Mouse (Mus musculus): ENCODE data around the gene Tbc1d10a.
"Not testable (repeated sequence)": the region's sequence is repeated elsewhere in the genome, so short reads cannot be mapped to it uniquely, and the experiment has no call there.

Tbc1d10a gene

DNA sequence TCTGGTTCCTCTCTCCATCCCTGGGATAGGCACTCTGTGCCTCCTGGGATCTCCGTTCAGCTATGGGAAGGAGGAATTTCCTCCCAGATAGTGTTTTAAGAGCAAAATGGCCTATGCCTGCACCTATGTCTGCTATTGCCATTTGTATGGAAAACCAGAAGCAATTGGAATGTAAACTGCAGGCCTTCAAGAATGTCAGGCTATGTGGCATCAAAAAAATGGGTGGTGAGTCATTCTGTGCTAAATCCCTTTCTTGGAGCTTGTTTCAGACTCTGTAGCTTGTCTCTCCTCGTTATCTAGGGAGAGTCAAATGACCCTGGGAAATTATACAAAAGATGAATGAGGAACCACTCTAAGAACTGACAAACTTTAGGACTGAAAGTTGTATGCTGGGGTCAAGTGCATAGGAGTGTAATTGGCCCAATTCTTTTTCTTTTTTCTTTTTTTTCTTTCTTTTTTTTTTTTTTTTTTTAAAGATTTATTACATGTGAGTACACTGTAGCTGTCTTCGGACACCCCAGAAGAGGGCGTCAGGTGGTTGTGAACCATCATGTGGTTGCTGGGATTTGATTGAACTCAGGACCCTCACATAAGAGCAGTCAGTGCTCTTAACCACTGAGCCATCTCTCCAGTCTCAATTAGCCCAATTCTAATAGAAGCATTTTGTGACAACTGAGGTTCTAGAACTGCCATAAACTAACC, 2.2 kb upstream of the Tbc1d10a start:
- DNase-seq = no peak

- DNase-seq = not testable (repeated sequence)
Measured at GRCm38 (mm10) chr11:4185480-4185879, 1.1 kb upstream of the Tbc1d10a start.

DNA sequence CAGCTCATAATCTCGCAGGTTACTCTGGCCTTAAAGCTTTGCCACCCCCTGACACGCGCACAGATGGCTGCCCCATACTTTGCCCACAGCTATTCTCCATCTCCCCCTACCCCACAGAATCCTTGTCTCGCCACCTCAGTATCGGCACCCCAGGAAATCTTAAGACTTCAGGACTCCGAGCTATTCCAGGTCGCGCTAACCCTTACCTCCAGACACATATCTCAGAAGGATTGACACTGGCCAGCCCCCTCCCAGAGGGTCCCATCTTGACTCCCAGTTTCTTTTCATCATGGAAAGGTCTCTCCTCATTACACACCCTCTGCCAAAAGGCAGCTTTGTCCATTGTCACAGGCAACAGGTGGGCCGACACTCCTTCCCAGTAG, 720 bp downstream of the Tbc1d10a start:
- DNase-seq = peak; percentile 23 to 33

DNA sequence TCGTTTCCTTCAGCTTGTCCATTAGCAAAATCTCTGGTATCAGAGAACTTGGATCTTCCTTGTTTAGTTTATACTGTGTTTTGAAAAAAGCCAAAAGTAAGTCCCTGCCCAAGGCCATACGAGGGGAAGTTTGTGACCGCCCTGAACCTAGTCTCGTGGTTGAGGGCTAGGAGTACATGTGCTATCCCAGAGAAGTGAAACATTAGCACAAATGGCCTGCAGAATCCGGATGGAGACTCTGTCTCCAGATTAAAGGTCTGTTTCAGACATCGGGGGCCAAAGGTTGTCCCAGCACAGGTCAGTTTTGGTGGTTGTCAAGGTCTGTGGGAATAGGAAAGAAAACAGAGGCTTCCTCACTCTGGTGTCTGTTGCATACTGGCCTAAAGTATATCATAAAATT, 2.6 kb downstream of the Tbc1d10a start:
- DNase-seq = no peak

- DNase-seq = no peak
Measured at GRCm38 (mm10) chr11:4190677-4191076, 4.1 kb downstream of the Tbc1d10a start.

GRCm38 (mm10) chr11:4192757-4193156, 6.2 kb downstream of the Tbc1d10a start:
- DNase-seq = no peak

GRCm38 (mm10) chr11:4193420-4193819, 6.8 kb downstream of the Tbc1d10a start:
- no peak for DNase-seq

DNA sequence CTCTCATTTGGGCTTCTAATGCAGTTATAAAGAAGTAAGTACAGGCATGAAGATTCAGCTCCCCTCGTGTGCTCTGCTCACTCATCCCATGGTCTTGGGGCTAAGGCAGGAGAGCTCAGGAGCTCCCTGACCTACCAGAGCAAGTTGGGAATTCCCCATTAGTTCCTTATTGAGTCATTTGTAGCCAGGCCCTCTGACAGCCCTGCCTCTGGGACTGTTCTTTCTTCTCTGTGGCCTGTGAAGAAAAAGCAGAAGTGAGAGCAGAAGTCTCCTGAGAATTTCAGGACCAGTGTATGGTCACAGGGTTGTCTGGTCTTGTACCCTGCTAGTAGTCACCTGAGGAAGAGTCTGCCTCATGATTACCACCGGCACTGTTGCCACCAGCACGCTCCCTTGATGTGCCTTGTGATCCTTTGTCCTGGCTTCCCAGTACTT, 9.0 kb downstream of the Tbc1d10a start:
- no peak for DNase-seq

DNA sequence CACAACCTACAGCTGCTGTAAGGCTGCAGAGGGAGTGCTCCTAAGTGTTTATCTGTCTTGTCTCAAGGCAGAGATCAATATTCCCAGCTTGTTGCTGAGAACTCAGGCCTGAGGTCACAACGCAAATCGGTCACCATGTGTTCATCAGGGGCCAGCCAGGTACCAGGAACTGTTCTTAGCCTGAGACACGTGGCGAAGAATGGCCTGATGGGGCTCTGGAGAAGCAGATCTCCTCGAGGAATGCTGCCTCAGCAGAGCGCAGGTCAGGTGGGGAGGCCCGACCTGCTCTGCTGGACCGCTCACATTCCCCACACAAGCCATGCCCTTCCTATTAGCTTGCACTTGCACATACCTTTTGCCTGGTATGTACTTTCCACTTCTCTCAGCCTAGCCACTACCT, 10.0 kb downstream of the Tbc1d10a start:
- no peak for DNase-seq

DNA sequence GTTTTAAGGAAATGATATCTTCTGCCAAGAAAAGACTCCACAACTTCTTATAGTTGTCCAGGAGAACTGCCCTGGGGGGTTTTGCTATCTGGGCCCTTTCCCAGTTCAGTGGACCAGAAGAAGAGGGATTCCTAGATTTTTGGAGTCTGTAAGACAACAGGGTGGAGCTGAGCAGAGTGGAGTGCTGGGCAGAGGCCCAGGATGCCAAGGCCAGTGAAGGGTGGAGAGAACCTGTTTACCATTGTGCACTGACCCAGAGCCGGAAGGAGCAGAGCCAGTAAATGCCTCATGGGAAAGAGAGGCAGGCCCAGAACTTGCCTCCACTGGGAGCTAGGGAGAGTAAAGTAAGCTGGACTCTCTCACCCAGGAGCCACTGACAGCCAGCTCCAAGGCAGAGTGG, 11.1 kb downstream of the Tbc1d10a start:
- no peak for DNase-seq

- DNase-seq = no peak
Measured at GRCm38 (mm10) chr11:4201981-4202700, 15.6 kb downstream of the Tbc1d10a start.

DNA sequence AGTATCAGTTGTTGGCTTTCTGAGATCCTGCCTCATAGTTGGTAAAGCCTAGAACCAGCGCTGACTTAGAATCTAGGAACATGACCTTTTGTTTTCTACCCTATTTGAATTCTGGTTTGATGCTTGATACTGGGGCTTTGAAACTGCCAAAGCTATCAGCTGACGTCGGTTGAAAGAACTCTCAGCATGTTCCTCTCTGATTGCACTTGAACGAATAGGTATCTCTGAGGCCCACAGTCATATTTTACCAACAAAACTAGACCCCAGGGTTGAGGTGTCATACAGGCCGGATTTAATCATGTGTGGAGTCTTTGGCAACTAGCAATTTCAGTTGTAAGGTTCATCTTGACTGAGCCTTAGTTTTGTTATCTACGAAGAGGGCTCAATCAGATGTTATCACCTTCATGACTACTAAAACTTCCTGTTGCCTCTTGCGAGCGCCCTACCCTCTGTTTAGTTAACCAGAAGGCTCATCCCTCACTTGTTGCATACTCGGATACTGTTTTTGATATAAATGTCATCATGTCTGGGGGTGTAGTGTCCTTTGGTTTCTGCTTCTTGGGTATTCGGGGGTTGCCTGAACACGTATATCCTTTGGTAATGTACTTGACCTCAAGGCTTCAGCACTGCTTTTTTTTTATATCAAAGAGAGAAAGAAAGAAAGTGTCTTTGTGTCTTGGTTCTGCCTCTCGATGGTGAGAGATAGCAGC, 16.6 kb downstream of the Tbc1d10a start:
- DNase-seq = no peak

- no peak for DNase-seq
Measured at GRCm38 (mm10) chr11:4203705-4204074, 17.1 kb downstream of the Tbc1d10a start.

- no peak for DNase-seq
Measured at GRCm38 (mm10) chr11:4205097-4205655, 18.6 kb downstream of the Tbc1d10a start.

- no peak for DNase-seq
Measured at GRCm38 (mm10) chr11:4205951-4206350, 19.4 kb downstream of the Tbc1d10a start.

DNA sequence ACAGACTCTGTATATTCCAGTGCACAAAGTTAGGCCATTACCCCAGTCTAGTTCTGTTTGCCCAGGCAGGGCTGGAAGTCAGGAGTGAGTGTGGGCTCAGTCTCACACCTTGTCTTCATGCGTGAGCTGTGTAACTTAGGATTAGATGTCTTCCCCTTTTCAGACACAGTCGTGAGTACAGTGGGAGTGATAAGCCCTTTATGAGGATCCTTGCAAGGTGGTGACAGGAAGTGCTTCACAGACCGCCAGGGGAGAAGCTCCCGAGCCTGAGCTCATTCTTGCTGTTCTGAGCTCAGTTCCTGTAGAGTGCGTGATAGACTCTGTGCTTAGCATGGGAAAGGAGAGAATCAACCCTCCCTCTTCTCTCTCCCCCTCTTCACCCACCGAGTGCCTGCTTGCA, 20.0 kb downstream of the Tbc1d10a start:
- no peak for DNase-seq

- no peak for DNase-seq
Measured at GRCm38 (mm10) chr11:4207655-4208054, 21.1 kb downstream of the Tbc1d10a start.

DNA sequence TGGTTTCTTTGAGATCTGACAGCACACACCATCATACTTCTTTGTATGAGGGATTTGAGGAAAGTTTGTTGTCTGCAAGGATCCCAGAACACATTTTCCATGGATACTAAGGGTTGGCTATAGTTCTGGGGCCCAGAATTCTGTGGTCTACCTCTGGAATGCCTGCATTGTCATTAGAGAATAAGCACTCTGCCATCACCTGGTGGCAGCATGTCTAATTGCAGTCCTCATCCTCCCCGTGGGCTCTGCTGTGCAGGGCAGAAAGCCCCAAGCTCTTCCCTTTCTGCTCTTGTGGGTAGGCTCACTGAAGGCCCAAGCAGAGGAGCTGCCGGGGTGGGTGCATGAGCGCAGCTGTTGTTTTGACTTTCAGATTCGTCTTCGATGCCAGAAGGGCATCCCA, 23.0 kb downstream of the Tbc1d10a start:
- no peak for DNase-seq

- no peak for DNase-seq
Measured at GRCm38 (mm10) chr11:4210786-4211185, 24.2 kb downstream of the Tbc1d10a start.

- no peak for DNase-seq
Measured at GRCm38 (mm10) chr11:4213107-4213506, 26.5 kb downstream of the Tbc1d10a start.

DNA sequence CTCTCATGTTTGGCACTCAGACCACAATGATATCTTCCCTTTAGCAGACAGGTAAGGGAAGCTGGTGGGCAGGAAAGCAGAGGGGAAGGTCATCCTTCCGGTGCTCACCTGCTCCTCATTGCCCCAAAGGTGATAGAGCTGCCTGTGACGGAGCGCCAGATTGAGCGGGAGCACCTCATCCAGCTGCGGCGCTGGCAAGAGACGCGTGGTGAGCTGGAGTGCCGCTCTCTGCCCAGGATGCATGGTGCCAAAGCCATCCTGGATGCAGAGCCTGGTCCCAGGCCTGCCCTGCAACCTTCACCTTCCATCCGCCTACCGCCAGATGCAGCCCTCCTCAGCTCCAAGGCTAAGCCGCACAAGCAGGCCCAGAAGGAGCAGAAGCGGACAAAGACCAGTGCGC, 28.0 kb downstream of the Tbc1d10a start:
- no peak for DNase-seq

DNA sequence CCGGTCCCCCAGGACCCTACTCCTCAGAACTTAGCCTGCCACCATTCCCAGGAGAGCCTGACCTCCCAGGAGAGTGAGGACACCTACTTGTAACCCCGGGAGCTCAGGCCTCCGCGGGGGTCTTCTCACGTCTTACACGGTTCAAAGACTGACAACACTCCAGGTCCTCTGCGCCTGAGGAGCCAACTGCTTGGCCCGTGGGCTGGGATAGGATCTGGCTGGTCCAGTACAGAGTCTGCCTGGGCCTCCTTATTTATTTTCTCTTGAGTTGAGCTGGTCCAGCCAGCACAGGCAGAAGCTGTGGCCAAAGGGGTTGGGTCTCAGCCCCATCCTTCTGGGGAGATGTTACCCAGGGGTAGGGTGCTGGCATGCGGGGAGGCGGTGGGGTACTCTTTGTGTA, 28.5 kb downstream of the Tbc1d10a start:
- DNase-seq = no peak

DNA sequence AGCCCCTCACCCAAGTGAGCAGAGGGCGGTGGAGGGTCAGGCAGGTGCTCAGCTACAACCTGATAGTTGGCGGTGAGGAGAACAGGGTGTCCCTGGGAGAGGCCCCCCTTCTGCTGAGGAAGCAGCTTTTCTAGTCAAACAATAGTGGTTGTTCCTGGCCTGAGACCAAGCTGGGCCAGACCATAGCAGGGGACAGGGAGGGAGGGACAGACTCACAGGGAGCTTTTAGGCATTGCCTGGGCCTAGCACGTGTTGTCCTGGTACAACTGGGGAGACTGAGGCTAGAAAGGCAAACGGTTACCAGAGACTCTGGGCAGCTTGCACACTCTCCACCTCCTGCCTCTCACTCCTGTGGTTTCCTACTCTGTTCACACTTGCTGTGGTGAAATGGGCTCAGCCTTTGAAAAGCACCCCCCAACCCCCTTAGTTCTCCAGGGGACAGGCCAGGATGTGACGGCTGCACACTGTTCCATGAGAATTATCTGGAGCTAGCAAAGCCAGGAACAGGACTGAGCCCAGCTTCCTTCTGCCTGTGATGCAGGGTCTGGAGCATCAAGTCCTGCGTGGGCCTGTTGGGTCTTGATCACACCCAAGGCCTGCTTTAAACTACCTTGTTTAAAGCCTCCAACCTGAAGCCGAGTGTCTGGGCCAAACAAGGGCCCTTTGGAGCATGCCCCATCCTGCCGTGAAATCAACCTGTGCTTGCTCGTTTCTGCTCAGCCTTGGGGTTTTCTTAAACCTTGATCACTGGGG, 29.8 kb downstream of the Tbc1d10a start:
- DNase-seq = no peak
